ENCODE assay signal across 10 mouse cellular contexts in the genomic region with DNA sequence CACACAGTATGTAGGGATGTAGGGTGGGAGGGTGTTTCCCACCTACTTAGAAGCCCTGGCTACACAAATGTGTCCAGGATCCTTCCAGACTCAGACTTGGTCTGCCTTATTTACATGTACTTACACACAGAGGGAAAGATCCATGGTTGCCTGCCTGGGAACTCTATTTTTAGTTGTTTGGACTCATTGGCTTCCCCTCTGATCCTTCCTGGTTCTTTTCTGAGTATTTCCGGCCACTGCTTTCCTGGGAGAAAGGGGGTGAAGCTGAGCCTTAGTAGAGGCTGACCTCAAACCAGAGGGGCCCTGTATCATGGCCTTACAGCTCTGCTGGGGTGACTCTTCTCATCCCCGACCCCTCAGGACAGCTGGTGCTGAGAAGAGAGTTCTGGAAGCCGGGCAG.
A peak's percentile ranks its signal among the peaks of the same experiment; 100 is the strongest.
DNase-seq lines count a peak whose midpoint lies in the region; ATAC-seq and TF ChIP-seq lines count a peak whose summit lies in the region.
"Had no signal": no experiment of that assay in that cellular context is flagged by ENCODE, and none has a peak within 500 bp of the region (broad histone marks: within the 10 kb centered on the region; RNA-seq: fewer than 3 reads in every experiment).

No protein-coding gene starts in this region.

- no peaks in the 10 kb centered on the region for H3K27me3 ChIP-seq in heart, embryonic 12.5 days (replicated peaks)
- no peaks in the 10 kb centered on the region for H3K27me3 ChIP-seq in limb, embryonic 14.5 days (ENCODE audit: control insufficient read depth, insufficient read depth, low read length)

- DNase-seq in heart, adult 18-20 months: peak; percentile 38 to 41
- DNase-seq in heart, postnatal 4 days: no peak
- peak; percentile 9 for DNase-seq in MN1 (ENCODE audit: low spot score)
- no peak for DNase-seq in limb, embryonic 14.5 days (ENCODE audit: low spot score)
- DNase-seq in ovary, postnatal 10 days (ENCODE audit: low spot score): no peak
- DNase-seq in ovary, postnatal 36 days (ENCODE audit: low spot score): no peak
- DNase-seq: cerebellum, adult 11-12 months; kidney, postnatal 36 days had no signal

- 54% methylated on average over 3 of the region's 3 CpGs for WGBS in heart, embryonic 12.5 days
- WGBS in limb, embryonic 14.5 days: 76% methylated on average over 3 of the region's 3 CpGs

- H3K4me1 ChIP-seq in heart, embryonic 12.5 days (replicated peaks): peaks cover 41% of the 10 kb centered on the region
- peaks cover 32% of the 10 kb centered on the region for H3K4me1 ChIP-seq in limb, embryonic 14.5 days (ENCODE audit: control insufficient read depth, insufficient read depth, low read length)

- no peak for ATAC-seq in heart, embryonic 12.5 days (ENCODE audit: insufficient number of reproducible peaks, low FRiP score)
- ATAC-seq in limb, embryonic 14.5 days (ENCODE audit: low FRiP score, low read depth): no peak
- no peak for ATAC-seq in cerebellum, adult (ENCODE audit: insufficient number of reproducible peaks, low FRiP score, low TSS enrichment)

- H3K9ac ChIP-seq in heart, embryonic 12.5 days: no peak overlapping the region
- no peak overlapping the region for H3K9ac ChIP-seq in limb, embryonic 14.5 days (ENCODE audit: low read depth, low read length, severe bottlenecking)

- no peak overlapping the region for H3K4me2 ChIP-seq in heart, embryonic 12.5 days
- H3K4me2 ChIP-seq in limb, embryonic 14.5 days (replicated peaks; ENCODE audit: low read depth, low read length, severe bottlenecking): 0 out of 2 replicates have a peak overlapping the region, but pooled peaks have one; percentile 13

- no peaks in the 10 kb centered on the region for H3K9me3 ChIP-seq in heart, embryonic 12.5 days (replicated peaks)
- no peaks in the 10 kb centered on the region for H3K9me3 ChIP-seq in limb, embryonic 14.5 days (ENCODE audit: control insufficient read depth, low read length)

- TF ChIP-seq POLR2A in limb, embryonic 14.5 days (IDR thresholded peaks at IDR 0.05; ENCODE audit: borderline replicate concordance, extremely low read depth, insufficient read depth, insufficient read length): no peak

- H3K36me3 ChIP-seq in heart, embryonic 12.5 days: no peaks in the 10 kb centered on the region
- H3K36me3 ChIP-seq in limb, embryonic 14.5 days (ENCODE audit: control insufficient read depth, insufficient read depth, low read length): no peaks in the 10 kb centered on the region

- no peak overlapping the region for H3K4me3 ChIP-seq in heart, embryonic 12.5 days
- H3K4me3 ChIP-seq in limb, embryonic 14.5 days (replicated peaks; ENCODE audit: low read length): no peak overlapping the region

- peak overlapping the region; percentile 97 for H3K27ac ChIP-seq in heart, embryonic 12.5 days (ENCODE audit: poor library complexity, severe bottlenecking)
- peak overlapping the region; percentile 91 for H3K27ac ChIP-seq in limb, embryonic 14.5 days (replicated peaks; ENCODE audit: low read depth, low read length)

Comparison
In these comparisons a context has a peak if more than half of its experiments do, and no peak if none do; other contexts are left out.
1. DNase-seq: peak in heart, adult 18-20 months (2 of 2) and MN1 (single experiment); none in heart, postnatal 4 days (single experiment), limb, embryonic 14.5 days (single experiment), ovary, postnatal 10 days (single experiment) and ovary, postnatal 36 days (single experiment).